Mouse (Mus musculus): ENCODE measurements around the gene Gabbr2.

Gene Gabbr2

GRCm38 (mm10) chr4:46821709-46822108 lies 170.0 kb downstream of the Gabbr2 start:
- DNase-seq (ENCODE audit: low read depth), result no peak

- no peak for DNase-seq (ENCODE audit: low read depth)
Observed at GRCm38 (mm10) chr4:46814954-46815353, 176.7 kb downstream of the Gabbr2 start.

GRCm38 (mm10) chr4:46814236-46814635 lies 177.4 kb downstream of the Gabbr2 start:
- DNase-seq (ENCODE audit: low read depth), result no peak

GRCm38 (mm10) chr4:46811165-46811564 lies 180.5 kb downstream of the Gabbr2 start:
- no peak for DNase-seq (ENCODE audit: low read depth)

DNA sequence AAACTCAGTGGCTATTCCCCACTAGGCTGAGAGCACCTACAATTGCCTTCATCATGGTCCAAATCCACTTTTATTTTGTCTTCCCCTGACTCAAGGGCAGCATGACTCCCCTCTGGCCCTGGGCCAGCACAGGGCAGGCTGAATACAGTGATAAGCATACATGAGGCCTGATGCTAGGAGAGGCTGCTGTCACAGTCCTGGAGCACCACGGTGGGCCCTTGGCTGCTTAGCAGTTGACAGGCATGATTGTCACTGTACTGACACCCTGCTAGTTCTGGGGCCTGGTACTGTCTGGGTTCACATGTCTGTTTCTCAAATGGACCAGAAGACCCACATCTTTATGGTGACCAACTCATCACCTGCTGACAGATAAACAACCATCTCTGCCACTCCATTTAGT lies 184.8 kb downstream of the Gabbr2 start:
- DNase-seq (ENCODE audit: low read depth), result no peak

- no peak for DNase-seq (ENCODE audit: low read depth)
Observed at GRCm38 (mm10) chr4:46805910-46806309, 185.8 kb downstream of the Gabbr2 start.

GRCm38 (mm10) chr4:46802386-46802785 lies 189.3 kb downstream of the Gabbr2 start:
- no peak for DNase-seq (ENCODE audit: low read depth)

DNA sequence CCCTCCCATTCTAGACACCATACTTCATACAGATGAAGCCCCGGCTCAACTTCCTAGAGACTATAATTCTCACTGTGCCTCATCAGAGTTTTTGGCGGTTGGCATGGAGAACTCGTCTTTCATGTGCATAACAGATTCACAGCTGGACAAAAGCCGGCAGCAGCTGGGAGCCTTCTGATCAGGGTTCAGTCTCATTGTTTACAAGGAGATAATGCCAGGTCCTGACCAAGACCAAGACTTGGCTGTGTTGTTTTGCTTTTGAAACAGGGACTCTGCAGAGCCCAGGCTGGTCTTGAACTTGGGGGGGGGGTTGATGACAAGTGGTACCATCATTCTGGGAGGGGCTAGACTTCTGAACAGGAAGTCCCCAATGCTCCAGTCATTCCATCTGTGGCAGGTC lies 191.8 kb downstream of the Gabbr2 start:
- no peak for DNase-seq (ENCODE audit: low read depth)

- DNase-seq (ENCODE audit: low read depth), result no peak
Observed at GRCm38 (mm10) chr4:46795707-46796106, 196.0 kb downstream of the Gabbr2 start.

GRCm38 (mm10) chr4:46794583-46794982 lies 197.1 kb downstream of the Gabbr2 start:
- no peak for DNase-seq (ENCODE audit: low read depth)

- DNase-seq (ENCODE audit: low read depth), result no peak
Observed at GRCm38 (mm10) chr4:46792280-46793026, 199.2 kb downstream of the Gabbr2 start.

DNA sequence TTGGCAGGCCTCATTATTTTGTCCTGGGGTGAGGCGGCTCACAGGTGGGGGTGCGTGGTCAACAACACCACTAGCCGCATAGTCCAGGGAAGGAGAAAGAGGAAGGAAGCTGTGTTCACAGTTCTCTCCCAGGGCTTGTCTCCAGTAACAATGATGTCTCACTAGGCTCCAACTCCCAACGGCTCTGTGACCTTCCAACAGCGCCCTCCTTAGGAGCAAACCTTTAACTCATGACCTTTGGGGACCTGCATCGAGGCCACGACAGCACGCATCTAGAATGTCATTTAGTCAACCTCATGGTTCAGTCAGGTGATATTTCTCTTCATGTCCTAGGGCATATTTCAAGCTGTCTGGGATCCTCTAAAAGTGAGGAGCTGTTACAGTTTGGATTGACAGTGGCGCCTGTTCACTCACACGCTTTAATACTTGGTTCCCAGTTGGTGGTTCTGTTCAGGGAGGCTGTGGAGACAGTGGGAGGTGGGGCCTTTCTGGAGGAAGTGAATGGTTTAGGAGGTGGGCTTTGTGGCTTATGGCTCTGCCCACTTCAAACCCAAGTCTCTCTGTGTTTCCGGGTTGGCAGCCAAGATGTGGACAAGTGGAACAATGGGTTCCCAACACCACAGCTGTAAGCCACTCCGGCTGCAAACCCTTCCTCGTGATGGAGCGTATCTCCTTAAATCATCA lies 200.3 kb downstream of the Gabbr2 start:
- no peak for DNase-seq (ENCODE audit: low read depth)

DNA sequence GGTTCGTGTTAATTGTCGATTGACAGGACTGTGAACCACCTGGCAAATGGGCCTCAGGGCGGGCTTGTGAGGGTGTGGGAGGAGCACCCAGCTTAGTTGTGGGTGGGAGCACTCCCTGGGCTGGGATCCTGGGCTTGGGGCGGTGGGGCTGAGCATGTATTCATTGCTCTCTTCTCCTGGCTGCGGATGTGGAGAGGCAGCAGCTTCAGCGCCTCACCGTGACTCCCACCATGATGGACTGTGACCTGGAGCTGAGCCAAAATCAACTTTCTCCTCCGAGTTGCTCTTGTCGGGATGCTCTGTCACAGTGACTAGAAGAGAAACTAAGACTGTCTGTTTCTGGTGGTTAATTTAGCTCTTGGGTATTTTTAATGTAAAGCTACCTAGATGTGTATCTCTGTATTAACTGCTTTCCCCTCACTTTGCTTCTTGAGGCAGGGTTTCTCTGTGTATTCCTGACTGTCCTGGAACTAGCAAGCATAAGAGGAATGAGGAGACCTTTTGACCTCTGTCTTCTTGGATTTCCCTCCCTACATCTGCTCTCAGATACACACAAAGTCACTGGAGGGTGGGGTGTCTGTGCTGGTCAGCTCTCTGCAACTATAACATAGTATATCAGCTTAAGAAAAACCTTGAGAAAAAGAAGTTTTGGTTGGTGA lies 200.9 kb downstream of the Gabbr2 start:
- DNase-seq (ENCODE audit: low read depth), result no peak

DNA sequence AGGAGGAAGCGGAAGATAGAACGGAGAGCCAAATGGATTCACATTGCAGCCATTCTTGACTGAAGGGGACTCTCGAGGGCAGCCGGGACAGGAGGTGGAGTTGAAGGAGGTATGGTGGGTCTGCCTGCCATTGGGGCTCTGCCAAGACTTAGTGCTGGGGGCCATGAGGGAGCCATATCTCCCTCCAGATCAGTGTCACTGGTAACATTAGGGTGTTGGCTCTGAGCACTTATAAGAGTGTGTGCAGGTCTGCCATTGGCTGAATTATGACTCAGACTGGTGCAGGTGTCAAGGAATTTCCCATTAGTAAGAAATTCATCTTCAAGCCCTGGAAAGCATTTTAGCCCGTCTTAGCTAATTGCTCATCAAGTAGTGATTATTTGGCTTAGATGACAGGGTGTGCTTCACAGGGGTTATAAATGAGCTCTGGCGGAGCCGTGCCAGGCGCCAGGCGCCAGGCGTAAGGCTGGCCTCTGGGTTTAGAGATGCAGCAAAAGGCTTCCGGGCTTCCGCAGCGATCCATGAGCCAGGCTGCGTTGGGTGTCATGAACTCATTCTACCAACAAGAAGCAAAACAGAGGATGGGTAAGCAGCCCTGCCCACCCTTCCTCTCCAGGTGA lies 207.1 kb downstream of the Gabbr2 start:
- no peak for DNase-seq (ENCODE audit: low read depth)

GRCm38 (mm10) chr4:46781109-46781508 lies 210.6 kb downstream of the Gabbr2 start:
- DNase-seq (ENCODE audit: low read depth), result peak; percentile 27

- DNase-seq (ENCODE audit: low read depth), result no peak
Observed at GRCm38 (mm10) chr4:46775959-46776358, 215.7 kb downstream of the Gabbr2 start.

DNA sequence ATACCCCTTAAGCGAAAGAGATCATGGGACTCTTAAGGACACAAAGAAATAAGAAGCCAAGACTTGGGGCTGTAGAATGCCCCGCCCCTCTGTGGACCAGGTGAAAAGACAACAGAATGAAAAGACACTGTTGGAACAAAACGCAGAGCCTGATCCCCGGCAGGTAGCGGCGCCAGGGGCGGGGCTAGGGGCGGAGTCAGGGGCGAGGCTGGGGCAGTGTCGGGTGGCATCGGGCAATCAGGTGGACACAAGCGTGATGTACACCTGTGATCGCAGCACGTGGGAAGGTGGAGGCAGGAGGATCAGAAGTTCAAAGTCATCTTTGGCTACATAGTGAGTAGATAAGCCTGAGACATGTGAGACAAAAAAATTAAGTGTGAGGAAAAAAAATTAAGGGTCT lies 217.0 kb downstream of the Gabbr2 start:
- no peak for DNase-seq (ENCODE audit: low read depth)

- DNase-seq (ENCODE audit: low read depth), result no peak
Observed at GRCm38 (mm10) chr4:46773243-46773642, 218.4 kb downstream of the Gabbr2 start.

- DNase-seq (ENCODE audit: low read depth), result no peak
Observed at GRCm38 (mm10) chr4:46772591-46772990, 219.1 kb downstream of the Gabbr2 start.

- DNase-seq (ENCODE audit: low read depth), result no peak
Observed at GRCm38 (mm10) chr4:46771116-46771515, 220.6 kb downstream of the Gabbr2 start.

- DNase-seq (ENCODE audit: low read depth), result no peak
Observed at GRCm38 (mm10) chr4:46770635-46771034, 221.0 kb downstream of the Gabbr2 start.

DNA sequence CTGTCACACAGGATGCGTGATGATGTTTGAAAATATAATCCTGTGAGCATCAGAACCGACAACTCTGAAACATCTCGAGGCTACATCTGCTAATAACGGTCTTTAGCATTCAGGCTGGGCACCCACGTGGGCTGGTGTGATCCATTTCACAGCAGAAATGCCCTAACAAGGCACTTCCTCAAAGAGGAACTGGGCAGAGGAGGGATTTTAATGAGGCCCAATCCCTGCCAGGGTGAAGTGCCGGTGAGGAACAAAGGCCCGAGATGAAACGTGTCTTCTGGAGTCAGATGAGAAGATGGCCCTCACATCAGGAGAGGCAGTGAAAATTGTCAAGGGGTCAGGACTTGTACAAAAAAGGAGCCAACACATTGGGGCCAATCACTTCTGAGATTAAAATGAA lies 221.6 kb downstream of the Gabbr2 start:
- no peak for DNase-seq (ENCODE audit: low read depth)

- DNase-seq (ENCODE audit: low read depth), result no peak
Observed at GRCm38 (mm10) chr4:46766326-46766725, 225.3 kb downstream of the Gabbr2 start.

Measured in induced T-regulatory cell, adult 2 months (primary cell).